Mouse (Mus musculus): ENCODE results near the gene Mettl26.

- TF ChIP-seq REST (IDR thresholded peaks at IDR 0.05; ENCODE audit: insufficient read depth, insufficient read length) = no peak
- no peak for TF ChIP-seq POLR2A (IDR thresholded peaks at IDR 0.05; ENCODE audit: insufficient read length, low read depth)
- no peak for TF ChIP-seq USF1 (IDR thresholded peaks at IDR 0.05; ENCODE audit: low read depth)
Observed at GRCm38 (mm10) chr17:25827546-25828222, 47.2 kb upstream of the Mettl26 start.
